In genomic region chr5:100240876-100241275, GRCm38 (mm10) we compare ENCODE assay signal across 9 mouse cellular contexts.
DNase-seq lines count a peak whose midpoint lies in the region; ATAC-seq and TF ChIP-seq lines count a peak whose summit lies in the region.
"Had no signal": no experiment of that assay in that cellular context is flagged by ENCODE, and none has a peak within 500 bp of the region (broad histone marks: within the 10 kb centered on the region; RNA-seq: fewer than 3 reads in every experiment).

No protein-coding gene starts in this region.

- peaks cover 3% of the 10 kb centered on the region; the same call in 1 of the 2 replicates for H3K9me3 ChIP-seq in liver, embryonic 11.5 days (ENCODE audit: control insufficient read depth, low read length)
- no peaks in the 10 kb centered on the region for H3K9me3 ChIP-seq in liver, embryonic 14.5 days (ENCODE audit: control insufficient read depth, low read length)
- no peaks in the 10 kb centered on the region for H3K9me3 ChIP-seq in stomach, postnatal 0 days (ENCODE audit: control insufficient read depth, low read length)

- intact Hi-C loops in gastrocnemius, adult 2 months (cut with DNase I) = loop anchor here (2.0 to 10.0 kb wide), 2 partner anchors 170 to 316 kb away; no protein-coding TSS in a partner anchor

- WGBS in liver, adult 2 months = 55% methylated on average over 6 of the region's 6 CpGs
- 66% methylated on average over 6 of the region's 6 CpGs for WGBS in liver, embryonic 11.5 days
- 59% methylated on average over 6 of the region's 6 CpGs for WGBS in liver, embryonic 14.5 days (ENCODE audit: insufficient replicate concordance)
- WGBS in stomach, postnatal 0 days = 68% methylated on average over 6 of the region's 6 CpGs

- H3K4me2 ChIP-seq in liver, embryonic 11.5 days = no peak overlapping the region
- H3K4me2 ChIP-seq in liver, embryonic 14.5 days (ENCODE audit: low read depth) = no peak overlapping the region
- H3K4me2 ChIP-seq in stomach, postnatal 0 days (replicated peaks; ENCODE audit: low read depth) = no peak overlapping the region
- H3K4me2 ChIP-seq: limb, embryonic 12.5 days had no signal

- no peaks in the 10 kb centered on the region for H3K79me2 ChIP-seq in liver, adult 2 months (ENCODE audit: control insufficient read depth, insufficient read depth, low read length)

- no peak overlapping the region for H3K4me3 ChIP-seq in liver, adult 2 months (ENCODE audit: insufficient read depth, low read depth, low read length)
- H3K4me3 ChIP-seq in liver, embryonic 11.5 days (ENCODE audit: low read depth, low read length) = no peak overlapping the region
- H3K4me3 ChIP-seq in gastrocnemius, adult 2 months = no peak overlapping the region
- H3K4me3 ChIP-seq in liver, embryonic 14.5 days (ENCODE audit: insufficient read depth in 1 of 2, low read depth in 2 of 2, low read length in 2 of 2) = no peak overlapping the region
- no peak overlapping the region for H3K4me3 ChIP-seq in stomach, postnatal 0 days (ENCODE audit: low read depth, low read length)
- H3K4me3 ChIP-seq: limb, embryonic 12.5 days had no signal

- no peaks in the 10 kb centered on the region for H3K36me3 ChIP-seq in liver, adult 2 months (ENCODE audit: control insufficient read depth, insufficient read depth, low read length)
- H3K36me3 ChIP-seq in liver, embryonic 11.5 days (ENCODE audit: control insufficient read depth, insufficient read depth, low read length) = no peaks in the 10 kb centered on the region
- no peaks in the 10 kb centered on the region for H3K36me3 ChIP-seq in liver, embryonic 14.5 days (replicated peaks; ENCODE audit: control insufficient read depth, insufficient read depth, low read depth)
- H3K36me3 ChIP-seq in stomach, postnatal 0 days (ENCODE audit: control insufficient read depth, insufficient read depth, low read length) = no peaks in the 10 kb centered on the region
- H3K36me3 ChIP-seq: limb, embryonic 12.5 days had no signal

- peak; percentile 62 for TF ChIP-seq CTCF in liver, adult 2 months (IDR thresholded peaks at IDR 0.05; ENCODE audit: low read depth, low read length)
- peak; percentile 78 for TF ChIP-seq CTCF in gastrocnemius, adult 2 months (IDR thresholded peaks at IDR 0.05)
- TF ChIP-seq CTCF in liver, embryonic 14.5 days (IDR thresholded peaks at IDR 0.05; ENCODE audit: low read depth) = peak; percentile 56
- TF ChIP-seq CTCF in stomach, postnatal 0 days (IDR thresholded peaks at IDR 0.05; ENCODE audit: low read depth) = peak; percentile 79

- H3K4me1 ChIP-seq in liver, adult 2 months (ENCODE audit: control insufficient read depth, insufficient read depth, low read length) = no peaks in the 10 kb centered on the region
- peaks cover 4% of the 10 kb centered on the region for H3K4me1 ChIP-seq in liver, embryonic 11.5 days (replicated peaks; ENCODE audit: control insufficient read depth, insufficient read depth, low read length)
- peaks cover 0 to 4% of the 10 kb centered on the region in 2 experiments; a peak in 2 of 4 replicates for H3K4me1 ChIP-seq in liver, embryonic 14.5 days (replicated peaks; ENCODE audit: control insufficient read depth in 2 of 2, insufficient read depth in 2 of 2, low read length in 1 of 2)
- no peaks in the 10 kb centered on the region for H3K4me1 ChIP-seq in stomach, postnatal 0 days (replicated peaks; ENCODE audit: control insufficient read depth, insufficient read depth)
- H3K4me1 ChIP-seq: limb, embryonic 12.5 days had no signal

- ATAC-seq in liver, embryonic 11.5 days (replicated peaks; ENCODE audit: low FRiP score) = no peak
- ATAC-seq in liver, embryonic 14.5 days (ENCODE audit: insufficient read depth) = no peak
- no peak for ATAC-seq in stomach, postnatal 0 days (ENCODE audit: low FRiP score, low TSS enrichment)

- no peak overlapping the region for H3K27ac ChIP-seq in liver, adult 2 months (replicated peaks; ENCODE audit: insufficient read depth, low read depth, low read length)
- no peak overlapping the region for H3K27ac ChIP-seq in liver, embryonic 11.5 days (ENCODE audit: low read depth, low read length)
- H3K27ac ChIP-seq in gastrocnemius, adult 2 months = no peak overlapping the region
- H3K27ac ChIP-seq in liver, embryonic 14.5 days = no peak overlapping the region
- H3K27ac ChIP-seq in stomach, postnatal 0 days (replicated peaks) = no peak overlapping the region
- H3K27ac ChIP-seq: limb, embryonic 12.5 days had no signal

- H3K9ac ChIP-seq in liver, adult 2 months (ENCODE audit: low read depth, low read length) = no peak overlapping the region
- no peak overlapping the region for H3K9ac ChIP-seq in liver, embryonic 11.5 days (ENCODE audit: low read depth, low read length)
- H3K9ac ChIP-seq in liver, embryonic 14.5 days (replicated peaks) = no peak overlapping the region
- no peak overlapping the region for H3K9ac ChIP-seq in stomach, postnatal 0 days (ENCODE audit: low read length)
- H3K9ac ChIP-seq: limb, embryonic 12.5 days had no signal

- TF ChIP-seq EP300 in liver, embryonic 14.5 days (IDR thresholded peaks at IDR 0.05; ENCODE audit: low read depth) = no peak
- TF ChIP-seq EP300 in stomach, postnatal 0 days (optimal IDR thresholded peaks at IDR 0.05) = no peak

- DNase-seq in embryo, embryonic 11 days = peak; percentile 63
- DNase-seq in embryo, embryonic 9.5 days (ENCODE audit: extremely low spot score) = no peak
- peak; percentile 7 for DNase-seq in liver, adult 2 months (ENCODE audit: extremely low read depth, low read depth, low spot score)
- no peak for DNase-seq in liver, embryonic 11.5 days (ENCODE audit: low spot score)
- peak; percentile 45 for DNase-seq in ZHBTc4 (ENCODE audit: low read depth, low spot score)
- DNase-seq in gastrocnemius, adult 2 months = peak; percentile 33
- DNase-seq in liver, embryonic 14.5 days (ENCODE audit: low read depth in 3 of 3, low spot score in 3 of 3) = no peak
- DNase-seq in stomach, postnatal 0 days (ENCODE audit: low spot score) = peak; percentile 27

- no peaks in the 10 kb centered on the region for H3K27me3 ChIP-seq in liver, adult 2 months (ENCODE audit: control insufficient read depth, insufficient read depth, low read length)
- no peaks in the 10 kb centered on the region for H3K27me3 ChIP-seq in liver, embryonic 11.5 days (replicated peaks; ENCODE audit: control insufficient read depth, insufficient read depth, low read length)
- no peaks in the 10 kb centered on the region for H3K27me3 ChIP-seq in liver, embryonic 14.5 days (ENCODE audit: control insufficient read depth, insufficient read depth, low read length)
- no peaks in the 10 kb centered on the region for H3K27me3 ChIP-seq in stomach, postnatal 0 days (ENCODE audit: control insufficient read depth, insufficient read depth, low read length)
- H3K27me3 ChIP-seq: limb, embryonic 12.5 days had no signal

- TF ChIP-seq POLR2A in liver, adult 2 months (IDR thresholded peaks at IDR 0.05; ENCODE audit: extremely low read depth, insufficient read depth, low read length) = no peak

Comparison
In these comparisons a context has a peak if more than half of its experiments do, and no peak if none do; other contexts are left out.
1. DNase-seq: peak in embryo, embryonic 11 days (single experiment), liver, adult 2 months (single experiment), ZHBTc4 (single experiment), gastrocnemius, adult 2 months (single experiment) and stomach, postnatal 0 days (single experiment); none in embryo, embryonic 9.5 days (single experiment), liver, embryonic 11.5 days (single experiment) and liver, embryonic 14.5 days (0 of 3).
2. Peak in every context shown above with its lines, with median percentiles within 50 percentile points of each other: CTCF ChIP-seq.